Mouse (Mus musculus): ENCODE measurements at regions not wholly inside any gene's neighbourhood (a gene's known extent, or its start where the extent isn't known, plus 50 kb on each side); places are given as distances from the start of the nearest gene placed in this dataset.

DNA sequence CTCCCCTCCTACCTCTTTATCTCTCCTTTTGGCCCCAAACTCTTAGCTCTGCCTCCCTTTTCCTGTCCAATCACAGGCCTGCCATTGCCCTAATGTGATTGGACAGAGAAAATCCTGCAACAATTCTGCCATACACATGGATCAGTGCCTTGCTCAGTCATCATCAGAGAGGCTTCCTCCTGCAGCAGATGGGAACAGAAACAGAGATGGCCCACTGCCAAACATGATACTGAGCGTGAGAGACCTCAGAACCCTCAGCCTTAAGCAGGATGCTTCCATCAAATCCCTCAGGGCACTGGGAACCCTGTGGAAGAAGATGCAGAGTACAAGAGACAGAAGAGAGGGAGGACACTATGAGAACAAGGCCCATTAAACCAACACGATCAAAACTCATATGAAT lies 62.8 kb upstream of the Cacna2d3 start:
- Histone ChIP-seq H3K27ac (ENCODE audit: low read length) (no peak overlapping the region), H3K9me3 (ENCODE audit: low read length) (no peaks in the 10 kb centered on the region), H3K4me3 (ENCODE audit: low read length) (no peak overlapping the region), H3K27me3 (ENCODE audit: insufficient read depth, low read length) (no peaks in the 10 kb centered on the region), H3K36me3 (ENCODE audit: insufficient read depth, low read length) (no peaks in the 10 kb centered on the region), H3K9ac (replicated peaks; ENCODE audit: low read length) (no peak overlapping the region), H3K4me2 (replicated peaks; ENCODE audit: low read depth, low read length) (no peak overlapping the region), H3K4me1 (ENCODE audit: insufficient read depth, low read length) (no peaks in the 10 kb centered on the region)
- 68% methylated on average over 2 of the region's 2 CpGs for WGBS
- no peak for ATAC-seq (ENCODE audit: low FRiP score, low TSS enrichment)

DNA sequence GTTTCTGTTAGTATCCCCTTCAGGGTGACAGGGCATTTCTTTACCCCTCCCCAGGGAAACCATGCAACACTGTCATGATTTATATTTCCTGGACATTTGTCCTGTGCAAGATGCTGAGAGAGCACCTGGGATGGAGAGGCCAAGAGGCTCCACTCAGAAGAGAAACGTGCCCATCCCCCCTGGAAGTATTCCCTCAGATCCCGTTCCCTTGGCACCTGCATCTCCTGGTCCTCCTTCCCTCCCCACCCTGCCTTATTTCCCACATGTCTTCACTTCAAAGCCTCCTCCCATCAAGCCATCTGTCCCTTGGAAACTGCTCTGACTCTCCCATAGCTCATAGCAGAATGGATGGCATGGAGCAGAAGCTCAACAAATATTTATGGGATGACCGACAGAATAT lies 64.8 kb upstream of the Cacna2d3 start:
- Histone ChIP-seq H3K27ac (ENCODE audit: low read length) (no peak overlapping the region), H3K9ac (replicated peaks; ENCODE audit: low read length) (no peak overlapping the region), H3K27me3 (ENCODE audit: insufficient read depth, low read length) (no peaks in the 10 kb centered on the region), H3K9me3 (ENCODE audit: low read length) (no peaks in the 10 kb centered on the region), H3K36me3 (ENCODE audit: insufficient read depth, low read length) (no peaks in the 10 kb centered on the region), H3K4me2 (replicated peaks; ENCODE audit: low read depth, low read length) (no peak overlapping the region), H3K4me3 (ENCODE audit: low read length) (no peak overlapping the region), H3K4me1 (ENCODE audit: insufficient read depth, low read length) (no peaks in the 10 kb centered on the region)
- no peak for ATAC-seq (ENCODE audit: low FRiP score, low TSS enrichment)
- 60% methylated on average over 3 of the region's 3 CpGs for WGBS

DNA sequence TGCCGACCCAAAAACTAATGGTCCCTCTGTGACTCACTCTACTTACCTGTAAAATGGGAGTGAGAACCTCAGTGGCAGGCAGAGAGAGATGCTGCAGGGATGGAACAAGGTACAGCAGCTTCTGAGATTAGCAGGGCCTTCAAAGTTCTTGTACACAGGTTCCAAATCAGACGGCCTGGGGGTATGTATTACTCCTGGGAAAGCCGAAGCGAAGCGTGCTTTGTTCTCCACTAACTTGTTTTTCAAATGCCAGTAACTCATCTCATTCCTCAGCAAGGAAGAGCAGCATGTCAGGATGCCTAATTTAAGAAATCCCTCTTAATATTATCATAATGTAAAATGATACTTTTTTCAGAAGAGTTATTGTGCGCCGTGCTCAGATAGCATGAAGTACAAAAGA lies 66.1 kb upstream of the Cacna2d3 start:
- no peak overlapping the region for H3K27ac ChIP-seq (ENCODE audit: low read length)
- H3K4me3 ChIP-seq (ENCODE audit: low read length): no peak overlapping the region
- no peak overlapping the region for H3K4me2 ChIP-seq (replicated peaks; ENCODE audit: low read depth, low read length)
- H3K4me1 ChIP-seq (ENCODE audit: insufficient read depth, low read length): no peaks in the 10 kb centered on the region
- WGBS: 85% methylated on average over 7 of the region's 7 CpGs
- H3K36me3 ChIP-seq (ENCODE audit: insufficient read depth, low read length): no peaks in the 10 kb centered on the region
- H3K27me3 ChIP-seq (ENCODE audit: insufficient read depth, low read length): no peaks in the 10 kb centered on the region
- ATAC-seq (ENCODE audit: low FRiP score, low TSS enrichment): no peak
- H3K9me3 ChIP-seq (ENCODE audit: low read length): no peaks in the 10 kb centered on the region
- H3K9ac ChIP-seq (replicated peaks; ENCODE audit: low read length): no peak overlapping the region

DNA sequence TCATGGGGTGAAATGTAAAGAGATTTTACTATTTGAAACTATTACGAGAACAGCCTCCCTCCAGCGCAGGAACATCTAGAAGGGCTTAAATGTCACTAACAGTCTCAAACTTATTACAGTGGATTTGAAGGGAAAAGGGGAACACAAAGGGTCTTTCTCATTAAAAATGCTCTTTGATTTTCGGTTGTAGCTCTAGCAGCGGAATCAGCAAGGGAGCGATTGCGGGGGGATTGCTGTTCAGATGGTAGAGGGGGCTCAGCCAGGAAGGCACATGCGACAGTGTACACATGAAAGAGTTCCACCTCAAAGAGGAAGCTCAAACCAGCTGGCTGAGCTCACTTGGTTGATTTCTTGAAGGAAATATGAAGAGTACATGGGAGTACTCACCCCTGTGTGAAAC lies 66.7 kb upstream of the Cacna2d3 start:
- ATAC-seq (ENCODE audit: low FRiP score, low TSS enrichment): no peak
- Histone ChIP-seq H3K36me3 (ENCODE audit: insufficient read depth, low read length) (no peaks in the 10 kb centered on the region), H3K4me2 (replicated peaks; ENCODE audit: low read depth, low read length) (no peak overlapping the region), H3K27ac (ENCODE audit: low read length) (no peak overlapping the region), H3K9ac (replicated peaks; ENCODE audit: low read length) (no peak overlapping the region), H3K4me3 (ENCODE audit: low read length) (no peak overlapping the region), H3K27me3 (ENCODE audit: insufficient read depth, low read length) (no peaks in the 10 kb centered on the region), H3K9me3 (ENCODE audit: low read length) (no peaks in the 10 kb centered on the region), H3K4me1 (ENCODE audit: insufficient read depth, low read length) (no peaks in the 10 kb centered on the region)
- WGBS: 88% methylated on average over 7 of the region's 7 CpGs

DNA sequence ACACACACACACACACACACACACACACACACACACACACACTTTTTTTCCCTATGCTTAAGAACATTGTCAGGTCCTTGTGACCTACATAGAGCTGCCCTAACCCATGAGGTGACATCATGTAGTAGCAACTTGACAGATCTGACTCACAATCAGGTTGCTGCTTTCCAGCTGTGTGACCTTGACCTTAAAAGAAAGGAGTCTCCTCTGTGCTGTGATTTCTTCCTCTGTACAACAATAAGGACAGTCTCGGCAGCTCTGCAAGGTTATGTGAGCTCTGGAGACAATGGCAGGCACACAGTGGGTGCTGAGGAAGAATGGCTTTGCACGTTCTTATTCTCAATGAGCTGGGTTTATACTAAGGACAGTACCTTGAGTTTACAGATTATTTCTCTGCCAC lies 73.7 kb upstream of the Cacna2d3 start:
- no peak for ATAC-seq (ENCODE audit: low FRiP score, low TSS enrichment)
- H3K27me3 ChIP-seq (ENCODE audit: insufficient read depth, low read length): no peaks in the 10 kb centered on the region

DNA sequence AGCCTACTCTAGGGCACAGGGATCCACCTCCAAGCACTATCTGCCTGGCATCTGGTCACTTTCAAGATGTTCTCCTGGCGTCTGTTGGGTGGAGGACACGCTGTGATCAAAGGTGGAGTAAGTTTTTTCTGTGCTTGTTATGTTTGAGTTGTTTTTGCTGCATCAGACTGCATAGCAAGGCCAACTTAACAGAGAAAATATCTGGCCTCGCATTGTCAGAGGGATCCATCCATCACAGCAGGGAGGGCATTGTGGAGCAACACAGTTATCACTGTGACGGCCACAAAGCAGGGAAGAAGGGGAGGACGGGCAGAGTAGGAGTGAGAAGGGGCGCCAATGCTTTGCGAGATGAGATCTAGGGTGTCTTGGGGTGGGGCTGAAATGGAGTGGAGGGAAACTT lies 74.7 kb upstream of the Cacna2d3 start:
- Histone ChIP-seq H3K9ac (replicated peaks; ENCODE audit: low read length) (no peak overlapping the region), H3K27me3 (ENCODE audit: insufficient read depth, low read length) (no peaks in the 10 kb centered on the region), H3K4me3 (ENCODE audit: low read length) (no peak overlapping the region), H3K4me1 (ENCODE audit: insufficient read depth, low read length) (no peaks in the 10 kb centered on the region), H3K27ac (ENCODE audit: low read length) (no peak overlapping the region), H3K4me2 (replicated peaks; ENCODE audit: low read depth, low read length) (no peak overlapping the region), H3K9me3 (ENCODE audit: low read length) (no peaks in the 10 kb centered on the region), H3K36me3 (ENCODE audit: insufficient read depth, low read length) (no peaks in the 10 kb centered on the region)
- no peak for ATAC-seq (ENCODE audit: low FRiP score, low TSS enrichment)
- WGBS: 66% methylated on average over 7 of the region's 7 CpGs

More for the DNA sequence above, 73.7 kb upstream of the Cacna2d3 start:
- H3K27ac ChIP-seq (ENCODE audit: low read length): no peak overlapping the region
- H3K9me3 ChIP-seq (ENCODE audit: low read length): no peaks in the 10 kb centered on the region
- no peaks in the 10 kb centered on the region for H3K36me3 ChIP-seq (ENCODE audit: insufficient read depth, low read length)
- no peak overlapping the region for H3K4me3 ChIP-seq (ENCODE audit: low read length)
- WGBS: 39% methylated on average over 2 of the region's 2 CpGs
- H3K4me1 ChIP-seq (ENCODE audit: insufficient read depth, low read length): no peaks in the 10 kb centered on the region
- H3K9ac ChIP-seq (replicated peaks; ENCODE audit: low read length): no peak overlapping the region
- no peak overlapping the region for H3K4me2 ChIP-seq (replicated peaks; ENCODE audit: low read depth, low read length)

DNA sequence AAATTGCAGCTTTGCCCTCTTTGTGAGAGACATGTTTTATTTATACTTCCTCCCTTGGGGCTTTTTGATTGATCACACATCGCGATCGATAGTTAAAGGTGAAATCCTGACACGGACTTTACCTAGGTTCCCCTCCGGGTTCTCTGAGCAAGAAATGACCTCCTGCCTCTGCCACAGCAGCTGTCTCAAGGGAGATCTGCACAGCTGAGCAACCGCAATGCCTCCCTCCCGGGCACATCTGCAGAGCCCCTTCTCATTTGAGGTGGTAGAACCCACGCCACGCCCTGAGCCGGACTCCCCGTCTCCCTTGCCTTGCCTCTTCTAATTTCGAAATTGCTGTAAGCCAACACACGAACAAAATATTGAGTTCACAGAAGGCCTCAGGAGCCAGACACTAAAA lies 78.2 kb upstream of the Cacna2d3 start:
- no peak overlapping the region for H3K9ac ChIP-seq (replicated peaks; ENCODE audit: low read length)
- H3K27me3 ChIP-seq (ENCODE audit: insufficient read depth, low read length): no peaks in the 10 kb centered on the region
- no peak overlapping the region for H3K4me2 ChIP-seq (replicated peaks; ENCODE audit: low read depth, low read length)
- H3K27ac ChIP-seq (ENCODE audit: low read length): no peak overlapping the region
- H3K4me3 ChIP-seq (ENCODE audit: low read length): no peak overlapping the region
- 66% methylated on average over 13 of the region's 13 CpGs for WGBS
- no peaks in the 10 kb centered on the region for H3K9me3 ChIP-seq (ENCODE audit: low read length)
- H3K36me3 ChIP-seq (ENCODE audit: insufficient read depth, low read length): no peaks in the 10 kb centered on the region
- no peaks in the 10 kb centered on the region for H3K4me1 ChIP-seq (ENCODE audit: insufficient read depth, low read length)
- ATAC-seq (ENCODE audit: low FRiP score, low TSS enrichment): no peak

DNA sequence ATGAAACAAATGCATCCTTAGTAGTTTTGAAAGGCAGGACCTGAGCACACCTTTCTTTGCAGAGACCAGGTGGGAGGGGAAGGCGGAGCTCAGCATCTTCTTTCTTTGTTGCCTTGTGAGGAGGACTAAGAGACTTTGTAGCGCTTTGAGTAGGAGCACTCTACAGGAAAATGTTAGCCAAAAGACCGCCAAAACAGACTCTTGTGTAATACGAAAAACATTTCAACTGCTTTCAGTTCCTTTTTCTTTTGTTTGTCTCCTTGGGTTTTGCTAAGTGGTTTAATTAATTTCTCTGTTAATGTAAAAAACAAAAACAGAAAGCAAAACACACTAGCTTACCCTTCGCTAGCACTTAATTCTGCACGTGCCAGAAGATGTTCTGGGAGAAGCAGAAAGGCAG lies 83.6 kb upstream of the Cacna2d3 start:
- no peaks in the 10 kb centered on the region for H3K4me1 ChIP-seq (ENCODE audit: insufficient read depth, low read length)
- H3K4me2 ChIP-seq (replicated peaks; ENCODE audit: low read depth, low read length): no peak overlapping the region
- ATAC-seq (ENCODE audit: low FRiP score, low TSS enrichment): no peak
- no peaks in the 10 kb centered on the region for H3K27me3 ChIP-seq (ENCODE audit: insufficient read depth, low read length)
- H3K9me3 ChIP-seq (ENCODE audit: low read length): no peaks in the 10 kb centered on the region
- H3K36me3 ChIP-seq (ENCODE audit: insufficient read depth, low read length): no peaks in the 10 kb centered on the region
- H3K4me3 ChIP-seq (ENCODE audit: low read length): no peak overlapping the region
- no peak overlapping the region for H3K9ac ChIP-seq (replicated peaks; ENCODE audit: low read length)
- no peak overlapping the region for H3K27ac ChIP-seq (ENCODE audit: low read length)
- WGBS: 88% methylated on average over 6 of the region's 6 CpGs

DNA sequence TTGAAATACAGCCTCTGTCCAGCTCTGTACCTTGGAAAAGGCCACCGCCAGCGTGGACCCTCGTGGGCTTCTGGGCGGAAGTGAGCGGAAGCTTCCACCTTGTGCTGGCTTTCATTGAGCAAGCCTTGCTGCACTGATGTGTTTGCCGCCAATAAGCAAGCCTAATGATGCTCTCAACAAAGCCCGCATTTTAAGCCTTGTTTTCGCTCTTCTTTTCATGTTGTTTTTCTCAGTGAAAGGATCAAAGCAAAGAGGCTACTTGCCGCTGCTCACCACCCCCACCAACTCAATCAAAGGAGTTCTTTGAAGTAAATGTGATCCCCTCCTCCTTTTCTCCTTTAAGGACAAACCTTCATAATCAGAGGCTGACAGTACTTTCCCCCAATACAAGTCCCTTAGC lies 86.2 kb upstream of the Cacna2d3 start:
- H3K9me3 ChIP-seq (ENCODE audit: low read length): peaks cover 5% of the 10 kb centered on the region; the same call in 1 of the 2 replicates
- no peak overlapping the region for H3K4me3 ChIP-seq (ENCODE audit: low read length)
- no peaks in the 10 kb centered on the region for H3K36me3 ChIP-seq (ENCODE audit: insufficient read depth, low read length)
- no peak overlapping the region for H3K27ac ChIP-seq (ENCODE audit: low read length)
- 49% methylated on average over 9 of the region's 9 CpGs for WGBS
- H3K4me2 ChIP-seq (replicated peaks; ENCODE audit: low read depth, low read length): no peak overlapping the region
- H3K9ac ChIP-seq (replicated peaks; ENCODE audit: low read length): no peak overlapping the region
- H3K27me3 ChIP-seq (ENCODE audit: insufficient read depth, low read length): no peaks in the 10 kb centered on the region
- no peak for ATAC-seq (ENCODE audit: low FRiP score, low TSS enrichment)
- H3K4me1 ChIP-seq (ENCODE audit: insufficient read depth, low read length): no peaks in the 10 kb centered on the region

DNA sequence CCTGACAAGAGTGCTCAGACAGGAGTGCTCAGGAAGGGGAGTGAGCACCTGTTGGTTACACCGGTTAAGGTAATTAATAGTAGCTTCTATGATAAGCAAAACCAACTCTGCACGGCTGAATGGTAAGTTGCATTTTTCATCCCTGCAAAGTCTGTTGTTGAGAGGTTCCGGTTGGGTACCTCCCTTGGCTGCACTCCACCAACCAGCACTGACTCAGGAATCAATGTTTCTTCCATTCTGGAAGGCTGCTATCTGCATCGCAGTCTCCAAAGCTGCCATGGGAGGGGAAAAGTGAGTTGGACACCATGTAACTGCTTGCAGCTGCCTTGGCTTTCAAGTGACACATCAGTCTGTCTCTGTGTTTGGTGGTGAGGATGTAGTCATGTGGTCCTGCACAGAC lies 93.0 kb upstream of the Cacna2d3 start:
- no peak overlapping the region for H3K9ac ChIP-seq (replicated peaks; ENCODE audit: low read length)
- no peak overlapping the region for H3K4me2 ChIP-seq (replicated peaks; ENCODE audit: low read depth, low read length)
- no peak overlapping the region for H3K27ac ChIP-seq (ENCODE audit: low read length)
- H3K4me3 ChIP-seq (ENCODE audit: low read length): no peak overlapping the region
- H3K36me3 ChIP-seq (ENCODE audit: insufficient read depth, low read length): no peaks in the 10 kb centered on the region
- ATAC-seq (ENCODE audit: low FRiP score, low TSS enrichment): no peak
- 0 out of 2 replicates have a peak, but pooled peaks cover 3% of the 10 kb centered on the region for H3K4me1 ChIP-seq (ENCODE audit: insufficient read depth, low read length)
- no peaks in the 10 kb centered on the region for H3K27me3 ChIP-seq (ENCODE audit: insufficient read depth, low read length)
- H3K9me3 ChIP-seq (ENCODE audit: low read length): peaks cover 5% of the 10 kb centered on the region; the same call in 1 of the 2 replicates
- 37% methylated on average over 4 of the region's 4 CpGs for WGBS

DNA sequence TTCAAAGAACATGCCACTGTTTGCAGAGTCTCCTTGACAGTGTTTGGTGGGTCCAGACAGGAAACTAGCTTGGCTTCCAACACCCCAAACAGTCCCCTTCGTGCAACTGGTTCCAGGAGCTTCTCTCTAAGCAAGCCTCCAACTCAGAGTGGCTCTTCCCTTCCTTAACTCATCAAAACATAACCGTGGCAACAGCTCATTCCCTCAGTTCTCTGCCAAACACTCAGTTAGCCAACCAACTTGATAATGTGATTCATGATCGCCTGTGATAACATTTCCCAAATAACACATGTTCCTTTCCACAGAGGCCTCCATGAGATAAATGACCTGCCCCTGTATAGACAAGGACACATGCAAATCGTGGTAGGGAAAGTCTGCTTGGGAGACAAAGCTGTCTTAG lies 95.9 kb upstream of the Cacna2d3 start:
- Histone ChIP-seq H3K4me3 (ENCODE audit: low read length) (no peak overlapping the region), H3K9me3 (ENCODE audit: low read length) (no peaks in the 10 kb centered on the region), H3K4me2 (replicated peaks; ENCODE audit: low read depth, low read length) (no peak overlapping the region), H3K27me3 (ENCODE audit: insufficient read depth, low read length) (no peaks in the 10 kb centered on the region), H3K36me3 (ENCODE audit: insufficient read depth, low read length) (no peaks in the 10 kb centered on the region), H3K4me1 (ENCODE audit: insufficient read depth, low read length) (0 out of 2 replicates have a peak, but pooled peaks cover 3% of the 10 kb centered on the region), H3K27ac (ENCODE audit: low read length) (no peak overlapping the region), H3K9ac (replicated peaks; ENCODE audit: low read length) (no peak overlapping the region)
- ATAC-seq (ENCODE audit: low FRiP score, low TSS enrichment): no peak
- WGBS: 79% methylated on average over 4 of the region's 4 CpGs
